Mouse (Mus musculus): ENCODE data around the gene Sgms1.

- TF ChIP-seq FOSL1 (IDR thresholded peaks at IDR 0.05; ENCODE audit: insufficient read depth, low read length, poor library complexity, severe bottlenecking) (no peak), CTCF (IDR thresholded peaks at IDR 0.05; ENCODE audit: control insufficient read depth, insufficient read depth, insufficient read length) (no peak), MAX (IDR thresholded peaks at IDR 0.05) (no peak), MYOG (IDR thresholded peaks at IDR 0.05; ENCODE audit: control insufficient read depth, extremely low read depth, insufficient read length) (no peak), USF1 (IDR thresholded peaks at IDR 0.05; ENCODE audit: low read depth) (no peak)
Measured at GRCm38 (mm10) chr19:32406717-32407116, 17.2 kb upstream of the Sgms1 start.

All from C2C12 (cell line).